Mouse (Mus musculus) liver, postnatal 0 days (tissue): ENCODE measurements around the gene H2-DMb1.

ENCODE experiments used
- CTCF ChIP-seq: sonication (generic); IDR thresholded peaks from 2 replicates; pipeline ENCODE4 v1.5.1; 2016; ENCODE audit warnings: antibody characterized with exemption, low read depth
- EP300 ChIP-seq: IDR thresholded peaks from 2 replicates; pipeline ENCODE4 v1.6.1; 2016; ENCODE audit warnings: antibody characterized with exemption, low read depth, mild to moderate bottlenecking

DNA sequence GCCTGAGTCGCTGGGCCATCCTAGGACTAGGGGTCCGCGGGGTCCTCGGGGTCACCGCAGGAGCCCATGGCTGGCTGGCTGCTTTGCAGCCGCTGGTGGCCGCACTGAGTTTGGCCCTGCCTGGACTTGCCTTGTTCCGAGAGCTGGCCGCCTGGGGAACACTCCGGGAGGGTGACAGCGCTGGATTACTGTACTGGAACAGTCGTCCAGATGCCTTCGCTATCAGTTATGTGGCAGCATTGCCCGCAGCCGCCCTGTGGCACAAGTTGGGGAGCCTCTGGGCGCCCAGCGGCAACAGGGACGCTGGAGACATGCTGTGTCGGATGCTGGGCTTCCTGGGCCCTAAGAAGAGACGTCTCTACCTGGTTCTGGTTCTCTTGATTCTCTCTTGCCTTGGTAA lies 35.1 kb downstream of the H2-DMb1 start:
- TF ChIP-seq CTCF (no peak), EP300 (no peak)
